Mouse (Mus musculus) heart, embryonic 16.5 days (tissue): ENCODE measurements at regions not wholly inside any gene's neighbourhood (a gene's known extent, or its start where the extent isn't known, plus 50 kb on each side); places are given as distances from the start of the nearest gene placed in this dataset.

Source experiments
- ATAC-seq: fragments of 200-750 bp; cut with Nextera tagmentation; replicated peaks from 2 replicates; pipeline ENCODE4 v1.8.0; 2017; ENCODE audit warnings: moderate number of reproducible peaks; ENCODE audit not compliant: insufficient read depth, low FRiP score; ENCODE audit errors: extremely low read depth
- H3K27ac ChIP-seq: fragments of 300-500 bp; sonication (generic); 2 replicates; pipeline ENCODE4 v1.5.1; 2014; ENCODE audit warnings: mild to moderate bottlenecking, low read length, control low read depth, moderate library complexity
- H3K27me3 ChIP-seq: fragments of 300-500 bp; sonication (generic); 2 replicates; pipeline ENCODE4 v1.6.1; 2014; ENCODE audit warnings: low read length, mixed read lengths; ENCODE audit not compliant: control insufficient read depth, insufficient read depth
- H3K36me3 ChIP-seq: fragments of 300-500 bp; sonication (generic); 2 replicates; pipeline ENCODE4 v1.6.1; 2014; ENCODE audit not compliant: control insufficient read depth, insufficient read depth
- H3K4me1 ChIP-seq: fragments of 300-500 bp; sonication (generic); 2 replicates; pipeline ENCODE4 v1.6.1; 2014; ENCODE audit warnings: low read length, mixed read lengths; ENCODE audit not compliant: control insufficient read depth, insufficient read depth
- H3K4me2 ChIP-seq: fragments of 300-500 bp; sonication (generic); 2 replicates; pipeline ENCODE4 v1.6.1; 2014; ENCODE audit warnings: low read depth, mild to moderate bottlenecking, control low read depth, low read length
- H3K4me3 ChIP-seq: fragments of 300-500 bp; sonication (generic); 2 replicates; pipeline ENCODE4 v1.5.1; 2014; ENCODE audit warnings: mild to moderate bottlenecking, control low read depth, low read length
- H3K9ac ChIP-seq: fragments of 300-500 bp; sonication (generic); 2 replicates; pipeline ENCODE4 v1.6.1; 2014; ENCODE audit warnings: low read length, control low read depth
- H3K9me3 ChIP-seq: fragments of 300-500 bp; sonication (generic); replicated peaks from 2 replicates; pipeline ENCODE4 v1.6.1; 2016; ENCODE audit warnings: low read length; ENCODE audit not compliant: control insufficient read depth
- WGBS: fragments of 180-500 bp; shearing (Covaris S2); extraction: QIAGEN DNeasy Blood & Tissue Kit; methylation state at CpG from one replicate; pipeline ENCODE4 v1.1.7; 2014; 5-methylcytosine and 5-hydroxymethylcytosine counted together

GRCm38 (mm10) chr12:54382061-54382460 lies 178.4 kb upstream of the Egln3 start:
- 87% methylated on average over 6 of the region's 6 CpGs for WGBS
- Histone ChIP-seq H3K4me3 (no peak overlapping the region), H3K36me3 (no peaks in the 10 kb centered on the region), H3K9me3 (0 out of 2 replicates have a peak, but pooled peaks cover 4% of the 10 kb centered on the region), H3K27ac (no peak overlapping the region), H3K4me1 (peaks cover 14% of the 10 kb centered on the region), H3K9ac (no peak overlapping the region), H3K4me2 (no peak overlapping the region), H3K27me3 (no peaks in the 10 kb centered on the region)
- ATAC-seq: no peak

- H3K9ac ChIP-seq: no peak overlapping the region
- no peak overlapping the region for H3K4me3 ChIP-seq
- H3K4me2 ChIP-seq: no peak overlapping the region
- H3K27ac ChIP-seq: no peak overlapping the region
- H3K27me3 ChIP-seq: no peaks in the 10 kb centered on the region
- peaks cover 10% of the 10 kb centered on the region for H3K4me1 ChIP-seq
- 0 out of 2 replicates have a peak, but pooled peaks cover 4% of the 10 kb centered on the region for H3K9me3 ChIP-seq
- WGBS: 89% methylated on average over 5 of the region's 5 CpGs
- H3K36me3 ChIP-seq: no peaks in the 10 kb centered on the region
- ATAC-seq: no peak
Measured at GRCm38 (mm10) chr12:54380322-54380721, 176.7 kb upstream of the Egln3 start.

DNA sequence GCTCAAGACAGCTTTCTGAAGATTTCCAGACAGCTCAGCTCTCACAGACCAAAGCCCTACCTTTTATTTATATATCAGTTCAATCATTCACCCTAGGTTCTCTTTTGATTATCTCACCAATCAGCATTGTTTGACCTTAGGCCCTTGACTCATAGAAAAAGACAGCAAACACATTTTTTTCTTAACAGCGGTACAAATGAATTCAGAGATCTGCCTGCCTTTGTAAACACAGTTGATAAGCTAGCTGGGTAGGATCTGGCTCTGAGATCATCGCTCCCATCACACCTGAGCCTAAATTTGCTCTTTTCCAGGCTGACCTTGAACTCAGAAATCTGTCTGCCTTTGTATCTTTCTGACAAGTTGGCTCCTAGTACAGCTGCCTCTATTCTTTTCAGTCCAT lies 174.9 kb upstream of the Egln3 start:
- H3K4me2 ChIP-seq: no peak overlapping the region
- no peak for ATAC-seq
- no peak overlapping the region for H3K4me3 ChIP-seq
- H3K4me1 ChIP-seq: no peaks in the 10 kb centered on the region
- 80% methylated on average over 2 of the region's 2 CpGs for WGBS
- H3K27ac ChIP-seq: no peak overlapping the region
- H3K9ac ChIP-seq: no peak overlapping the region
- H3K27me3 ChIP-seq: no peaks in the 10 kb centered on the region
- 0 out of 2 replicates have a peak, but pooled peaks cover 4% of the 10 kb centered on the region for H3K9me3 ChIP-seq
- H3K36me3 ChIP-seq: no peaks in the 10 kb centered on the region

- H3K4me3 ChIP-seq: no peak overlapping the region
- no peak overlapping the region for H3K9ac ChIP-seq
- H3K27ac ChIP-seq: no peak overlapping the region
- no peak overlapping the region for H3K4me2 ChIP-seq
- no peaks in the 10 kb centered on the region for H3K27me3 ChIP-seq
- 59% methylated on average over 4 of the region's 4 CpGs for WGBS
- ATAC-seq: no peak
- H3K36me3 ChIP-seq: no peaks in the 10 kb centered on the region
- H3K9me3 ChIP-seq: 0 out of 2 replicates have a peak, but pooled peaks cover 4% of the 10 kb centered on the region
- peaks cover 2% of the 10 kb centered on the region; the same call in 1 of the 2 replicates for H3K4me1 ChIP-seq
Measured at GRCm38 (mm10) chr12:54374060-54374459, 170.4 kb upstream of the Egln3 start.

DNA sequence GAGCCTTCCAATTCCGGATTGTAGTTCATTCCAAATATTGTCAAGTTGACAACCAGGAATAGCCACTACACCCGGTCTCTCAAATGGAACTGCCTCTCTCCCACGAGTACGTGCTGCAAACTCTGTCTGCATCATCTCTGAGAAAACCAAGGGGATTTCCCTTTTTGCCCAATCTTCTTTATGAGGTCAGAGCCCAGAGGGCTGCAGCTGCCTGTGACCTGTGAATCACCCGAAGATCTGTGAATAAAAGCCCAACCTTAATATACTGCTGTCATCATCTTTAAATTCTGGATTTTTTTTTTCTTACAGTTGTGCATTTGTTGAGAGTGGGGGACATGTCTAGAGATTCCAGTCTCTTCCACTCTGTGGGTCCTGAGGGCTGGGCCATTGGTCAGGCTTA lies 165.6 kb upstream of the Egln3 start:
- Histone ChIP-seq H3K9ac (no peak overlapping the region), H3K27me3 (no peaks in the 10 kb centered on the region), H3K36me3 (no peaks in the 10 kb centered on the region), H3K27ac (no peak overlapping the region), H3K9me3 (no peaks in the 10 kb centered on the region), H3K4me2 (no peak overlapping the region), H3K4me3 (no peak overlapping the region), H3K4me1 (peaks cover 2% of the 10 kb centered on the region; the same call in 1 of the 2 replicates)
- no peak for ATAC-seq
- WGBS: 52% methylated on average over 5 of the region's 5 CpGs

DNA sequence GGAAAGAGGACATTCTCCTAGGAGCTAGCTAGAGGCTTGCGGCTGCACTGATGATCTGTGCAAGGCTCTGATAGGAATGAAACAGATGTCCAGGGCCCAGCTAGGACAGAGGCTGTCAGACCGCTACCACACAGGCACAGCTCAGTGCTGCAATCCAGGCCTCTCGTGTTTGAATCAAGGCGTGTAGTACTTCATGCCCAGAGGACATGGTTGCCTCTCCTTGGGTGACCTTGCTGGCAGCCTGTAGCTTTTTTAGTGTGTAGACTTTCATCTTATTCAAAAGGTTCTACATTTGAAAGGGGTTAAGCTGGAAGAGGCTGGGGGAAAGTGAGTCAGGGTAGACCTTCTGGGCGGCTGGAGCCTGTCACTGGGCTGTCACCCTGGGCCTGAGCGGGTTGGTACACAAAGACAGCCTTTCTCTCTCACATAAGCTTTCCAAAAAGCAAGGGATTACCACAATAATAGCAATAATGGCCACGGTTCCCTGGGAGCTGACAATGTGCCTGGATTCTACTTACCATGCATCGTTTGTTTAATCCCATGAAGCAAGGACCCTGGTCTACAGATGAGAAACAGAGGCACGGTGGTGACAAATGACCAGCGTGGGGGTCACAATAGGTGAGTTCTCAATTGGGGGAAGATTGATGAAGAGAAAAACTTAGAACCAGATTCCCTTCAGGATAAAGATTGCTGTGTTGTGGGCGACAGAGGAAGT lies 160.9 kb upstream of the Egln3 start:
- H3K9ac ChIP-seq: no peak overlapping the region
- ATAC-seq: no peak
- no peaks in the 10 kb centered on the region for H3K36me3 ChIP-seq
- H3K4me3 ChIP-seq: no peak overlapping the region
- no peak overlapping the region for H3K27ac ChIP-seq
- no peaks in the 10 kb centered on the region for H3K9me3 ChIP-seq
- WGBS: 72% methylated on average over 11 of the region's 11 CpGs
- H3K4me2 ChIP-seq: no peak overlapping the region
- H3K27me3 ChIP-seq: no peaks in the 10 kb centered on the region
- no peaks in the 10 kb centered on the region for H3K4me1 ChIP-seq

- H3K27ac ChIP-seq: no peak overlapping the region
- no peak for ATAC-seq
- no peaks in the 10 kb centered on the region for H3K4me1 ChIP-seq
- no peak overlapping the region for H3K4me3 ChIP-seq
- no peak overlapping the region for H3K4me2 ChIP-seq
- H3K9me3 ChIP-seq: no peaks in the 10 kb centered on the region; the same call in 1 of the 2 replicates
- H3K27me3 ChIP-seq: no peaks in the 10 kb centered on the region
- H3K36me3 ChIP-seq: no peaks in the 10 kb centered on the region
- no peak overlapping the region for H3K9ac ChIP-seq
- WGBS: 86% methylated on average over 4 of the region's 4 CpGs
Measured at GRCm38 (mm10) chr12:54361762-54362161, 158.1 kb upstream of the Egln3 start.

GRCm38 (mm10) chr12:54354187-54354586 lies 150.5 kb upstream of the Egln3 start:
- Histone ChIP-seq H3K27me3 (no peaks in the 10 kb centered on the region), H3K4me3 (no peak overlapping the region), H3K9me3 (no peaks in the 10 kb centered on the region; the same call in 1 of the 2 replicates), H3K4me2 (no peak overlapping the region), H3K36me3 (no peaks in the 10 kb centered on the region), H3K9ac (no peak overlapping the region), H3K4me1 (peaks cover 15% of the 10 kb centered on the region), H3K27ac (no peak overlapping the region)
- WGBS: 51% methylated on average over 6 of the region's 6 CpGs
- ATAC-seq: no peak

- ATAC-seq: no peak
- Histone ChIP-seq H3K4me3 (no peak overlapping the region), H3K27ac (no peak overlapping the region), H3K27me3 (no peaks in the 10 kb centered on the region), H3K4me1 (peaks cover 15% of the 10 kb centered on the region), H3K36me3 (no peaks in the 10 kb centered on the region), H3K9ac (no peak overlapping the region), H3K9me3 (no peaks in the 10 kb centered on the region; the same call in 1 of the 2 replicates), H3K4me2 (no peak overlapping the region)
- 68% methylated on average over 7 of the region's 7 CpGs for WGBS
Measured at GRCm38 (mm10) chr12:54353694-54354093, 150.0 kb upstream of the Egln3 start.
